Mouse (Mus musculus): ENCODE data around the gene Gm5134. TPM values are rescaled to one million over a fixed set of nuclear protein-coding genes. Genes with fewer than 3 reads are reported as not detected.

Gene Gm5134
- 0.06 and 0.11 TPM in 2 replicates for polyA plus RNA-seq (2014; fragmentation: Nextera tagmentation; extraction: Ambion mirVana)

DNA sequence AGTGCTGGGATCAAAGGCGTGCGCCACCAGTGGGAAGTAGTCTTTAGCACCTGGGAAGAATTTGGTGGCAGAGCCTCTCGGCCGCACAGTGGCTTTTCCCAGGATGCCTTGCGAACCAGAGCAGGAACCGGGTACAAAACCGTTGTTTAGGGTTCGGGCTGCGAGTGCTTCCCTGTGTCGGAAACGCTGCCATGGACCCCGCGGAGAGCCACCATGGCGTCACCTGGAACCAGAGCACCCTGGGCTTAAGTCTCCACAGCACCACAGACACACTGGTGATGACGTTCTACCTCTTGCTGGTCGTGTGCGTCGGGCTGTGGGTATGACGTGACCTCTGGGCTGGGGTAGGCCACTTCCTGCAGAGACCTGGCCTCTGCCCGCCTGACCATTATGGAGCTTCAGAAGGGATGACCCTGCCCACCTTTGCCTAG, at the start of gene Gm5134:
Gene Gm5134, plus strand, starts transcription at position 134 of the 431 bp plus-strand sequence.
- Histone ChIP-seq H3K4me2 (peak within 1 kb of the TSS; percentile 24), H3K9me3 (ENCODE audit: control insufficient read depth, low read length) (no peaks in the 10 kb centered on the region), H3K27ac (ENCODE audit: low read depth, low read length) (no peak within 1 kb of the TSS), H3K27me3 (ENCODE audit: control insufficient read depth, insufficient read depth, low read length) (peaks cover 8% of the 10 kb centered on the region; the same call in 1 of the 2 replicates), H3K36me3 (ENCODE audit: control insufficient read depth, insufficient read depth, low read length) (no peaks in the 10 kb centered on the region), H3K4me3 (ENCODE audit: low read depth, low read length) (no peak within 1 kb of the TSS; the same call in 1 of the 2 replicates), H3K4me1 (ENCODE audit: control insufficient read depth, insufficient read depth, low read length) (peaks cover 6% of the 10 kb centered on the region; the same call in 1 of the 2 replicates), H3K9ac (ENCODE audit: low read length) (peak within 1 kb of the TSS; percentile 14; the same call in 1 of the 2 replicates)
- WGBS = 35% methylated on average over 20 of the region's 20 CpGs
- DNase-seq (ENCODE audit: low spot score, missing footprints) (peak; percentile 84), ATAC-seq (ENCODE audit: low FRiP score) (no peak)

DNA sequence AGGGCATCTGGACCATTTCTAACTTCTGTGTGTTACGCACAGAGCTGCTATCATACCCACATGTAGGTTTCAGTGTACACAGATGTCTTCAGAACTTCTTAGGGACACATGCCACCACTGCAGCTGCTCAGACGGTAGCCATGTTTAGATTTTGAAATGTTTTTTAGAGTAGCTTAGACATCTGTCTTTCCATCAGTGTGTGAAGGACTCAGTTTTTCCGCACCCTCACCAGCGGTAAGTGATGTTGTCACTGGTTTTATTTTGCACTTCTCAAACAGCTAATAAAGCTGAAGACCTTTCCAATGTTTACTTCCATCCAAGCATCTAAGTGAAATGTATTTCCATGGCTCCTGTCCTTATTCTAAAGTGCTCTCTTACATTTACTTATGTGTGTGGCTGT, 47.4 kb upstream of the Gm5134 start:
- ATAC-seq (ENCODE audit: low FRiP score) = no peak
- H3K4me1 ChIP-seq (ENCODE audit: control insufficient read depth, insufficient read depth, low read length) = no peaks in the 10 kb centered on the region
- no peak for DNase-seq (ENCODE audit: low spot score, missing footprints)
- H3K9ac ChIP-seq (ENCODE audit: low read length) = no peak overlapping the region
- no peaks in the 10 kb centered on the region for H3K27me3 ChIP-seq (ENCODE audit: control insufficient read depth, insufficient read depth, low read length)
- 93% methylated on average over 4 of the region's 4 CpGs for WGBS
- H3K4me3 ChIP-seq (ENCODE audit: low read depth, low read length) = no peak overlapping the region
- H3K4me2 ChIP-seq = no peak overlapping the region
- peaks cover 58% of the 10 kb centered on the region for H3K36me3 ChIP-seq (ENCODE audit: control insufficient read depth, insufficient read depth, low read length)
- no peak overlapping the region for H3K27ac ChIP-seq (ENCODE audit: low read depth, low read length)
- H3K9me3 ChIP-seq (ENCODE audit: control insufficient read depth, low read length) = no peaks in the 10 kb centered on the region

GRCm38 (mm10) chr10:75910698-75911097, 43.6 kb upstream of the Gm5134 start:
- no peaks in the 10 kb centered on the region for H3K27me3 ChIP-seq (ENCODE audit: control insufficient read depth, insufficient read depth, low read length)
- H3K9ac ChIP-seq (ENCODE audit: low read length) = no peak overlapping the region
- H3K4me3 ChIP-seq (ENCODE audit: low read depth, low read length) = no peak overlapping the region
- H3K4me2 ChIP-seq = no peak overlapping the region
- ATAC-seq (ENCODE audit: low FRiP score) (no peak), DNase-seq (ENCODE audit: low spot score, missing footprints) (no peak)
- H3K9me3 ChIP-seq (ENCODE audit: control insufficient read depth, low read length) = no peaks in the 10 kb centered on the region
- H3K4me1 ChIP-seq (ENCODE audit: control insufficient read depth, insufficient read depth, low read length) = no peaks in the 10 kb centered on the region
- peaks cover 35% of the 10 kb centered on the region; the same call in 1 of the 2 replicates for H3K36me3 ChIP-seq (ENCODE audit: control insufficient read depth, insufficient read depth, low read length)
- WGBS = 80% methylated on average over 2 of the region's 2 CpGs
- H3K27ac ChIP-seq (ENCODE audit: low read depth, low read length) = no peak overlapping the region

DNA sequence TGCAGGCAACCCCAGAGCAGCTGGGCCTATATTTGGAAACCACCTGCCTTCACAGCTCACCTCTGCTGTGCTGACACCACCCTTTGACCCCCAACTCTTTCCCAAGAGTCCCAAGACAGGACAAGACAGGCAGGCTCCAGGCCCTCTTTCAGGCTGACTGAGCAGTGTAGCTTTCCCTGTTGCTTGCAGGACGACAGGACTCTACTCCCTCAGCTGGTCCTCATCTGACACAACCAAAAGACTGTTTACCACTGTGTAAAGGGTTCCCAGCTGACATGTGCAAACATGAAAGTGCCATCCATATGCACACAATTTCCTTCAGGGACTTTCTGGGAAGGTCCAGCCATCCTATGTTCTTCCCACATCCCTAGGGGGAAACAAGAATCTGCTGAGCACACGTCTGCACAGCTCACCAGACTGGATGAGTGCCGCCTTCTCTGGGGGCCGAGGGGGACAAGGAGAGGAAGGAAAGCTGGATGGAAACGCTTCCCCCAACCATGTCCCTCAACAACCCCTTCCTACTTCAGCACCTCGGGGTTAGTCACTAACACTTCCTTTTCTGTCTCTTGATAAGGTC, 41.2 kb upstream of the Gm5134 start:
- Histone ChIP-seq H3K4me3 (ENCODE audit: low read depth, low read length) (no peak overlapping the region), H3K9me3 (ENCODE audit: control insufficient read depth, low read length) (no peaks in the 10 kb centered on the region), H3K4me2 (no peak overlapping the region), H3K4me1 (ENCODE audit: control insufficient read depth, insufficient read depth, low read length) (no peaks in the 10 kb centered on the region), H3K9ac (ENCODE audit: low read length) (no peak overlapping the region), H3K27me3 (ENCODE audit: control insufficient read depth, insufficient read depth, low read length) (no peaks in the 10 kb centered on the region), H3K36me3 (ENCODE audit: control insufficient read depth, insufficient read depth, low read length) (peaks cover 26% of the 10 kb centered on the region; the same call in 1 of the 2 replicates), H3K27ac (ENCODE audit: low read depth, low read length) (no peak overlapping the region)
- WGBS = 78% methylated on average over 6 of the region's 6 CpGs
- ATAC-seq (ENCODE audit: low FRiP score) = no peak
- DNase-seq (ENCODE audit: low spot score, missing footprints) = no peak

GRCm38 (mm10) chr10:75915557-75915956, 38.8 kb upstream of the Gm5134 start:
- no peak overlapping the region for H3K4me3 ChIP-seq (ENCODE audit: low read depth, low read length)
- H3K27ac ChIP-seq (ENCODE audit: low read depth, low read length) = no peak overlapping the region
- no peak overlapping the region for H3K9ac ChIP-seq (ENCODE audit: low read length)
- peaks cover 23% of the 10 kb centered on the region; the same call in 1 of the 2 replicates for H3K36me3 ChIP-seq (ENCODE audit: control insufficient read depth, insufficient read depth, low read length)
- WGBS = 88% methylated on average over 7 of the region's 7 CpGs
- no peaks in the 10 kb centered on the region for H3K9me3 ChIP-seq (ENCODE audit: control insufficient read depth, low read length)
- peaks cover 15% of the 10 kb centered on the region for H3K4me1 ChIP-seq (ENCODE audit: control insufficient read depth, insufficient read depth, low read length)
- ATAC-seq (ENCODE audit: low FRiP score) (no peak), DNase-seq (ENCODE audit: low spot score, missing footprints) (no peak)
- no peaks in the 10 kb centered on the region for H3K27me3 ChIP-seq (ENCODE audit: control insufficient read depth, insufficient read depth, low read length)
- no peak overlapping the region for H3K4me2 ChIP-seq

DNA sequence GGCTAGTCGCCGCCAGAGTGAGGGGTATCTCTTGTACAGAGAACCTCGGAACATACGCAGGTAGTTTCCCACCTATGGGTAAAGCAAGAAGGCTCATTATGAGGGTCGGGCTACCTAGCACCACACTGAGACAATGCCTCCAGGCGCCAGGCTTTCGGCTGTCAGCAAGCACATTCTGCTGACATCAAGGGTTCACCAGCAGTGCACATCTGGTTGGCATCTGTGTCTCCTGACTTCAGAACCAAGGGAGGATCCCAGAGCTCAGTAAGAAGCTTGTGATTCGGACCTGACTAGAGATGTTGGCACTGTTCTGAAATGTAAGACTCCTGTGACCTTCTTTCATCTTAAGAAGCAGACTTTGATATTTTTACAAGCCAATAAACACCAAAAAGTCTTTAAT, 37.5 kb upstream of the Gm5134 start:
- H3K9me3 ChIP-seq (ENCODE audit: control insufficient read depth, low read length) = no peaks in the 10 kb centered on the region
- no peak overlapping the region for H3K27ac ChIP-seq (ENCODE audit: low read depth, low read length)
- H3K36me3 ChIP-seq (ENCODE audit: control insufficient read depth, insufficient read depth, low read length) = peaks cover 13% of the 10 kb centered on the region; the same call in 1 of the 2 replicates
- H3K27me3 ChIP-seq (ENCODE audit: control insufficient read depth, insufficient read depth, low read length) = no peaks in the 10 kb centered on the region
- no peak overlapping the region for H3K4me2 ChIP-seq
- WGBS = 82% methylated on average over 8 of the region's 8 CpGs
- H3K4me3 ChIP-seq (ENCODE audit: low read depth, low read length) = no peak overlapping the region
- no peak for DNase-seq (ENCODE audit: low spot score, missing footprints)
- peaks cover 16% of the 10 kb centered on the region for H3K4me1 ChIP-seq (ENCODE audit: control insufficient read depth, insufficient read depth, low read length)
- no peak overlapping the region for H3K9ac ChIP-seq (ENCODE audit: low read length)
- ATAC-seq (ENCODE audit: low FRiP score) = no peak

DNA sequence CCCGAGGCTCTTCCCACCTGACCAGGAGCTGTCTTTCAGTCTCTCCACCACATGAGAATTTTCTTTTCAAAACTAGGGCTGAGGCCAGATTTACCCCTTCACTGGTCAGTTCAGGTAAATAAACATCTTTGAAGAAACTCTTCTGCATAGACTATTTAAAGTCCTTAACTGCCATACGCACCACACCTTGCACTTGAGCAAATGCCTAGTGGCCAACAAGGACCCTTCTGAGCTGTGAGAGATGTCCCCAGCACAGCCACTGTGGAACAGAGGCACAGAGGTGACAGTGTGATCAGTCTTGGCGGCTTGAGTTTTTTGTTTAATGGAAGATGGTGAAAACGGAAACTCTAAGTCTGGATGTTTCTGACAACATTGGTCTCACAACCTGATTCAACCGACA, 35.3 kb upstream of the Gm5134 start:
- peaks cover 11% of the 10 kb centered on the region; the same call in 1 of the 2 replicates for H3K36me3 ChIP-seq (ENCODE audit: control insufficient read depth, insufficient read depth, low read length)
- H3K9me3 ChIP-seq (ENCODE audit: control insufficient read depth, low read length) = no peaks in the 10 kb centered on the region
- H3K4me1 ChIP-seq (ENCODE audit: control insufficient read depth, insufficient read depth, low read length) = peaks cover 25% of the 10 kb centered on the region
- 87% methylated on average over 5 of the region's 5 CpGs for WGBS
- no peak overlapping the region for H3K9ac ChIP-seq (ENCODE audit: low read length)
- no peak overlapping the region for H3K4me3 ChIP-seq (ENCODE audit: low read depth, low read length)
- H3K27ac ChIP-seq (ENCODE audit: low read depth, low read length) = no peak overlapping the region
- ATAC-seq (ENCODE audit: low FRiP score) (no peak), DNase-seq (ENCODE audit: low spot score, missing footprints) (no peak)
- no peak overlapping the region for H3K4me2 ChIP-seq
- no peaks in the 10 kb centered on the region for H3K27me3 ChIP-seq (ENCODE audit: control insufficient read depth, insufficient read depth, low read length)

DNA sequence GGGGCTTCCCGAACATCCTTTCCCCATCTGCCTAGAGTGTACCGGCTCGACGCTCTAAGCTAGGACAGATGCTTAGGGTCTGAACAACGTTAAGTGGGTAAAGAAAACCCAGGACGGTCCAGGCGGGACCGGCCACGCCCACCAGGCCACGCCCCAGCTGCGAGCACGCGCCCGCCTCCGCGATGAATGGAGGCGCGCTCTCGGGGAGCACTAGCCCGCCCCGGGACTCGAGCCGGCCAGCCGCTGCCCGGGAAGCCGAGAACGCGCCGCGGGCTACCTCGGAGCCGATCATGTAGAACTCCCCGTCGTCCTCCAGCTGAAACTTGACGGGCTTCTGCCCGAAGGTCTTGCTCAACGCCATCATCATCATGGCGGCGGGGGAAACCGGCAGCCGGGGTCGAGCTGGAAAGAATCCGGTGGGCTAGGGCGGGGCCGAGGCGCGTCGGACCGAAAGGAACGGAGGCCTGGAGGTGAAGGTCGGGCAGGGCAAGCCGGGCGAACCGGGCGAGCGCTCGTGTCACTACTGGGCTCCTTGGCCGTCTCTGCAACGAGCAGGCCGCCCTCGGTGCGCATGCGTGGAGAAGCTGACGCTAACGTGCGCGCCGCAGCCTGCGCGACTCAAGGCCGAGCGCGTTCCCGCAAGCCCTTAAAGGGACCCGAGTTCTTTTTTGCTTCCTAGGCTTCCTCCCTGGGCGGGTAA, 33.1 kb upstream of the Gm5134 start, which contains the start of gene Smarcb1:
Gene Smarcb1, minus strand, starts transcription at position 592 of the 700 bp plus-strand sequence.
- Histone ChIP-seq H3K36me3 (ENCODE audit: control insufficient read depth, insufficient read depth, low read length) (0 out of 2 replicates have a peak, but pooled peaks cover 6% of the 10 kb centered on the region), H3K9me3 (ENCODE audit: control insufficient read depth, low read length) (no peaks in the 10 kb centered on the region)
- peak; percentile 93 for ATAC-seq (ENCODE audit: low FRiP score)

More for the DNA sequence above, 33.1 kb upstream of the Gm5134 start, which contains the start of gene Smarcb1:
- Histone ChIP-seq H3K27me3 (ENCODE audit: control insufficient read depth, insufficient read depth, low read length) (no peaks in the 10 kb centered on the region), H3K9ac (ENCODE audit: low read length) (peak within 1 kb of the TSS; percentile 93), H3K4me3 (ENCODE audit: low read depth, low read length) (peak within 1 kb of the TSS; percentile 78), H3K4me2 (peak within 1 kb of the TSS; percentile 85), H3K27ac (ENCODE audit: low read depth, low read length) (peak within 1 kb of the TSS; percentile 93), H3K4me1 (ENCODE audit: control insufficient read depth, insufficient read depth, low read length) (peaks cover 25% of the 10 kb centered on the region)
- WGBS = under 1% methylated on average over 67 of the region's 76 CpGs
- peak; percentile 99 for DNase-seq (ENCODE audit: low spot score, missing footprints)

Data from midbrain, embryonic 11.5 days (tissue).